Mouse (Mus musculus): ENCODE results near the gene Flt4.
A peak's percentile ranks its signal among the peaks of the same experiment; 100 is the strongest.

Flt4 gene

DNA sequence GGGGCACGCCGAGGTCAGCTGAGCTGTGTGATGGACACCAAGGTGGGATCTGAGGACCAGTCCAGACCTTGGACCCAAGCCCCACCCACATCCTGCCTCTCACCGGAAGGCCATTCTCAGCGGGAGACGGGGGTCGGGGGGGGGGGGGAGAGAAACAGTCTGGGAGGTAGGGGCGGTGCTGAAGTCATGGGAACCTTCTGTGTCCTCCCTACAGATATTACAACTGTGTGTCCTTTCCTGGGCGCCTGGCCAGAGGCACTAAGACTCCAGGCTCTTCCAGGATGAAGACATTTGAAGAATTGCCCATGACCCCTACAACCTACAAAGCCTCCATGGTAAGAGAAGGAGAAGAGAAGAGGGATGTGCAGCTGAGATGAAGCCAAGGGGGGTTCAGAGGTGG is 36.6 kb downstream of the Flt4 start:
- no peak for DNase-seq (ENCODE audit: low spot score)

DNA sequence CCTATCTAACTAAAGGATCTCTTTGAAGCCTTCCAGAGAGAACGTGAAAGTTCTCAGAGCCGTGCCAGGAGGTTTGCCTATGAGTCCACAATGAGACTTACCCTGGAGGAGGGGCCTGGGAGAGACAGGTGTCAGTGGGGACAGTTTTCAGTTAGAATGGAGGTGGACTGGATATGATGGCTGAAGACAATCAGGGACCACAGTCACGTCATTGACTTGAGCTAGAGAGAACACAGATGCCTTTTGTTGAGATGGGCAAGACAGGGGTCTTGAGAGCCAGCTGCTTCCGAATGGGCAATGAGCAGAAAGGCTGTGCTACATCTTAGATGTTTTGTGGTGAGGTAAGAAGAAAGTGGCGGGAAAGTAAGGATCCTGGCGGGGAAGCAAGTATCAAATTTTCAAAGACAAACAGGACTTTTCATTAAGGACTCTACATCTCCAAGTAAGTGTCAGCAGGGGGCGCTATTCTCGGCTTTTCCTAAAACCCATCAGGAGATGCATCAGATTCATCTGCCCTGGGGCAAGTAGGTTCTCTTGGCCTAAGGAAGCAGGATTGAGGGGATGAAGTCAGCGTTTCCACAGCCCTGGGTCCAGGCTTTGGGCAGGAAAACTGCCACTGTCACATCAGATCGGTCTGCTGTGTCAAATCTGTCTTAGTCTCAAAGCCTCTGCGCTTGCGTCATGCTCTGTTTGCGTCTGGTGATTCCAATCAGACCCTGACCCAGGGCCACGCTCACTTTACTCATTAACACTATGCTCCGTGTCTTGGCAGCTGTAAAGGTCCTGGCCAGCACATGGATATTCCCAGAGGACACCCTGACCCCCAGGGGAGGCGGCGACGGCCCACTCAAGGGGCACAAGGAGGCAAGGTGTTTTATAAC is 41.3 kb downstream of the Flt4 start:
- peak; percentile 92 for DNase-seq (ENCODE audit: low spot score)

DNA sequence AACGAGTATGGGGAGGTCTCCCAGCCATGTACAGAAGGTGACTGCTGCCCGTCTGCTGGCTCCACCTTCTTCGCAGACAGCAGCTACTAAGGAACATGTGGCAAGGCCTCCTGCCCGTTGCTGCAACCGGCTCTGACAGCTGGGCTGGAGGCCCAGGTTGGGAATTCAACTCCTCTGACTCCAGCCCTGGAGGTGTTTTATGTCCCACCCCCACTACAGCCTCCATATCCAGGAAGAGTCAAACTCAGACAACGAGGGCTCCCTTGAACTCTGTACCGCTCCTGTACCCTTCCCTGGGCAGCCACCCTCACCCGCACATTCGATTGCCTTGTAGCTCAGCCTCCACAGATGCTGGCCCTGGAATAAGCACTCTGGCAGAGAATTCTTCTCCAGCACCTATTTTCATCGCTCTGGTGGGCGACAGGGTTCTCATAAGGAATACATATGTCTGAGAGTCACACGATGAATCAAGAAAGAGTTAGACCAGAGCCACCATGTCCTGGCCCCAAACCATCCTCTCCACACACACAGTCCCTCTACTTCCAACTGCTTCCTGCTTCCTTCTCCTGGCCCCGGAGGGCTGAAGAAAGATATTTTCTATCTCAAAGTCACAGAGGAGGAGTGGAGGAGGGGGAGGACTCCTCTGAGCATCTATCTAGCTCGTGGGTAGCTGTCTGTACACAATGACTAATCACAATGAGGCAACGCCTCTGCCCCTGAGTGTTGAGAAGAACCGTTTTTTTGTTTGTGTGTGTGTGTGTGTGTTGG is 42.1 kb downstream of the Flt4 start:
- peak; percentile 68 for DNase-seq (ENCODE audit: low spot score)

DNA sequence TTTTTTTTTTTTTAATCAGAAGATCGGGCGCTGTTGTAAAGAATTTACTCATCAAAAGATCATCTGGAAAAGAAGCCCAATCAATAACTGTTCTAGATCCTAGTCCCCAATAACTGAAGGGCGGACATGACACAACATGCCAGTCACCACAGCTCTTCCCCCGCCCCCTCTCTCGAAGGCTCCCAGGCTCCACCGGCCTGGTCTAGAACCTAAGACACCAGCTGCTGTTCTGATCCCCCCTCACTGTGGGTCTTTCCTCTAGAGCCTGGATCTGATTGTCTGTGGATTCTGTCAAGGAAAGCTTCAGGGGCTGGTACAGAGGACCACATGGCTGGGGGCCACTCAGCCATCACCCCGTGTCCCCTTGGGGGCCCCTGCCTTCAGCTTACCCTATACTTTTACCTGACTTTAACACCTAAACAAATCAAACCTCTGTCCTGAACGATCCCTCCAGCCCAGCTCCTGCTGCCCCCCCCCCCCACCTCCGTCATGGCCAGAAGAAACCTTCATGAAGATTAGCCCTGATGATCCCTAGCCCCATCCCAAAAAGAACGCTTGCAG is 42.8 kb downstream of the Flt4 start:
- no peak for DNase-seq (ENCODE audit: low spot score)

DNA sequence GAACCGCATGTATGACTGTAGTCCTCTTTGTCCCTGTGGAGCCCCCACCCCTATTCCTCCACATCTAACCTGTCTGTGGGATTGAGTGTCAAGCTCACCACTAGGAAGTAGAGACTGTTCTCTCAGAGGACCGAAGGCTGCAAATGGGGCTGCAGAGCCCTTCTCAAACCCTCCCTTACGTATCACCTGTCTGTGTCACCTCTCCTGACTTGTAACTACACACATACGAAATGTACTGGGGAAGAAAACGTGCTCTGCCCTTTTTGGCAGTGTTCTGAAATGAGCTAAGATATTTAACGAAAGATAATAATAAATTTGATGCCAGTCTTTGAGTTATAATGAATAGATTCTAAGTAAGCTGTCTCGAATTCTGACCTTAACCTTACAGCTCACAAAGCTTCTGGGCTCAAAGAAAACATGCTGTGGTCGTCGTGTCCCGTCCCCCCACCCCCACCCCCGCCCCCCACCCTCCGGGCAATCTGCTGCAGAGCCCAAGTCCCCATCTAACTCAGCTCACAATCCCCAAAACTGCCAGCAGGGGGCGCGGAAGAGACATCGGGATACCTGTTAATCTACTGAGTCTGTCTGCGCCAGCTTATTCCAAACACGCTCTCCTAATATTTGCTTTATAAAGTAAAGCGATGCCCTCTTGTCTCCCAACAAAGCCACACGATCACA is 43.5 kb downstream of the Flt4 start:
- DNase-seq (ENCODE audit: low spot score) = peak; percentile 93

DNA sequence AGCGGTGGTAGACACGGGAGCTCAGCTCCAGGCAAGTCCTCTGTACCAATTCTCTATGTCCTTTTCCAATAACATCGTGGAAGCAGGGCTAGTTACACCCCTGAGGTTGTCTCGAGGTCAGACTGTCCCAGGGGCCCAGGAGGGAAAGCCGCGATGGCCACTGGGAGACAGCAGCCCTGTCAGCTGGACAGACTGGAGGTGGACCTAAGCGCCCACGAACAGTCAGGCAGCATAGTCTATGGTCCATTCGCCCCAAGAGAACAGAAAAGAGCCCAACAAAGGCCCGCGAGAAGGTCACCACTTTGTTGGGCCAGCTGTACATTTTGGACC is 44.0 kb downstream of the Flt4 start:
- no peak for DNase-seq (ENCODE audit: low spot score)

DNA sequence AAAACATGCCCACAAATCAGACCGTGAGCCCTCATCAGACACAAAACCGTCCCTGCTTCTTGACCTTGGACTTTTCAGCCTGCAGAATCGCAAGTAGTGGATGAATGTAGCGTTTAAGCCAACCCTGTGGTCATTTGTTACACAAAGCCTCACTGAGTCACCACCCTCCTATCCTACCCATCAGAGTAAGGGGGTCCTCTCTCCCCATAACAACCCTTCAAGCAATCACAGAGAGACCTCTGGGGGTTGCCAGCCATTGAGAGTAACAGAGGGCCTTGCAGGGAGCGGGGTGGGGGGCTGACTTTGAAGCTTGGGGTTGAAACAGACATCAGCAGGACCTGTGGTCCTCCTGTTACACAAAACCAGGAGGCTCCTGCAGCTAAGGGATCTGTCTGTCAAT is 45.6 kb downstream of the Flt4 start:
- no peak for DNase-seq (ENCODE audit: low spot score)

DNA sequence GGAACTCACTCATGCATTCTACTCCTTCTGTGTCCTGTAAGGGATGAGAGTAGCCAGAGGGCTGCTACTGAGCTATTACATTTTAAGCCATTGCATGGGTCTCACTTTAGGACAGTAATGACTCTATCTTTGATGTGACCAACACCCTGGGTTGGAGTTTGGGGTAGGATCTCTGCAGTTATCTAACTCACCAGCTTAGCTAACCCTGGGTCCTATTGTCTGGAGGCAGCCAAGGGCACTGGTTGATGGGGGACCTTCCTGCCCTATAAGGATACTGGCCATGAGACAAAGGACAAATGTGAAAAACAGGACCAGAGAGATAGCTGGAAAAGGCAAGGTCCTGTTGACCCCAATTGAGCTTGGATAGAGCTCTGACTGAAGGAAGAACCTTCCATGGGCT is 46.4 kb downstream of the Flt4 start:
- no peak for DNase-seq (ENCODE audit: low spot score)

DNA sequence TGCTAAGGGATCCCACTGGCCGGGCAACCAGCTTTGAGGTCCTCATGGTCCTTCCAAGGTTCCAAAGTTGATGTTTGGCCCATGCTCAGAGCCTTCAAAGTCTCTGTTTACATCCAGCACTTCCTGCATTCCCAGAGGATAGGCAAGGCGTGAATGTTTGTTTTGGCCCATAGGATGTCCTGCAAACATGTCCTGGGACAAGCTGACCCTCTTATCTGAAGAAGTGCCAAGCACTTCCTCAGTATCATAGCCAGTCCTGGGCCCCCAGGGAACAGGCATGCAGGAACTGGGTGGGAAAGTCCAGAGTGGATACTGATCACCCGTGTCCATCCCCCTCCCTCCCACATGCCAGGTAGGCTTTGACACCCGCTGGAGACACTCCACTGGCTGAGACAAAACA is 49.0 kb downstream of the Flt4 start:
- DNase-seq (ENCODE audit: low spot score) = no peak

DNA sequence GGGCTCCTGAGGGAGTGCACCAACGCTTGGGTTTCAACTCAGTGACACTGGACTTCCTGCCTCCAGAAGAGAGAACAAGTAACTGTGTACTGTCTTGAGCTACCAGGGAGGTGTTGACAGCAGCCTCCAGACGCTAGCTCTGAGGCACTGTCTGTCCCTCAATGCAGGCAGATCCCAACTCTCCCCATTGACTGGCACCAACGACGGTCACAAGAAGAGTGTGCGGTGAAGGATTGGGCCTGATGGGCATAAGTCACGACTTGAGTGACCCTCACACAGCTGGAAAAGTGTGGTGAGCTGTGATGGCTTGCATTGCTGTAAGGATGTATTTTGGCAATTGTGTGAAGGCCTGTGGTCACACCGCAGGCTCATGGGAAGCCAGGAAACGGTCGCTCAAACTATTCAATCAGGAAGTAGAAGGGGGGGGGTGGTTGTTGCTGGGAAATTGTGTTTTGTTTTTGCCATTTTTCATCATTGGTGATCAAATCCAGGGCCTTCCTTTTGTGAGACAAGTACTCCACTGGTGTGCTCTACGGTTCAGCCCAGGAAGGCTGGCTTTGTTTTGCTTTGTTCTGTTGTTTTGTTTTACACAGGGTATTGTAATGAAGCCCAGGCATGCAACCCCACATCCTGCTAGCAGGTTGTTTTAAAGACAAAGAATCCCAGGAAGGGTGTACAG is 49.9 kb downstream of the Flt4 start:
- peak; percentile 31 for DNase-seq (ENCODE audit: low spot score)

DNA sequence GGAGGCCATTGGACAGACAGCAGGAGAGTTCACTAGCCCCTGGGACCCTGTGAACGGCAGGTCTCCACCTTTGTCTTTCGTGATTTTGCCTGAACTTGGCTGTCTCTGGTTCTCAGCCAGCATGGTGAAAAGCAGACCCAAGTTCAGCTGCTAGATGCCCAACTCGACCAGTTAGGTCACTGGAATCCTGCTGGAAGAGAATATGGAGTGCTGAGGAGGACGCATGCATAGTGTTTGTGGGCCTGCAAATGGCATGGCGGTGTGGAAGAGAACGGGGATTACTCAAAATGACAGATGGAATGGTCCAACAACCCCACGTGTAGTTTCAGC is 50.4 kb downstream of the Flt4 start:
- no peak for DNase-seq (ENCODE audit: low spot score)

DNA sequence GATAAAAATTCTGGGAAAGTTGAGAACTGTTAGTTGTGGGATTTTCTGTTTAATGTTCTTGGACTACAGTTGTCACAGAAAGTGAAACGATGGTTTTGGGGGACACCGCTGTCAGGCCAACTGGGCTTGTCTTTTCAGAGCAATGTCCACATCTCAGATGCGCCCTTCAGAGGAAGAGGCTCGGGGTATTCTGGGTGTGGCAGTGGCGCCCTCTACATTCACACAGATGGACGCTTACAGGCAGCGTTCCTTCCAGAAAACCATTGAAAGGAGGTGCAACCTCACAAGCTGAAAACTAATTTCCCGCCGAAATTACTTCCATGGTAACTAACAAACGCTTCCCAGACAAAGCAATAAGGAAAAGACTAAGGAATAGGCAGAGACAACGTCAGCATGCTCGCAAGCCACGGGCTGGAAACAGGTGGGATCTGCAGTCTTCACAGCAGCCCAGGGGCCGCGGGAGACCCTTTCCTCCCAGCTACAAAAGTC is 53.3 kb downstream of the Flt4 start:
- DNase-seq (ENCODE audit: low spot score) = no peak

DNA sequence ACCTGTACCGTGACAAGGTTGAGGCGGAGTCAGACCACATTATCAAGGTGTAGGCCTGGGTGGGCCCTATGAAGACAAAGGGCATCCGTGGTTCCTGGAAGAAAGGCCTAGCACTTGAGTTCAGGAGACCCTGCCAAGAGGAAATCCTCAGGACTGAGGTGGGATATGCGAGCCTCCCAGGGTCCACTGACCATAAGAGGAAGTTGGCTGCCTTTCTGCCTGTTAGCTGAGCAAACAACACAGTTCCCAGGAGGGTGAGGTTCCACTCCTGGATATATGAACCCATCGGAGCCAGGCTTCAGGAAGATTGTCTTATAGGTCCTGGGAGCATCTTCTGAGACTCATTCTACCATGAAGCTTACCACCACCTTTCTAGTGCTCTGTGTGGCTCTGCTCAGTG is 54.2 kb downstream of the Flt4 start, which contains the start of gene Scgb3a1:
Gene Scgb3a1, plus strand, starts transcription at position 301 of the 400 bp plus-strand sequence.
- DNase-seq (ENCODE audit: low spot score) = no peak

DNA sequence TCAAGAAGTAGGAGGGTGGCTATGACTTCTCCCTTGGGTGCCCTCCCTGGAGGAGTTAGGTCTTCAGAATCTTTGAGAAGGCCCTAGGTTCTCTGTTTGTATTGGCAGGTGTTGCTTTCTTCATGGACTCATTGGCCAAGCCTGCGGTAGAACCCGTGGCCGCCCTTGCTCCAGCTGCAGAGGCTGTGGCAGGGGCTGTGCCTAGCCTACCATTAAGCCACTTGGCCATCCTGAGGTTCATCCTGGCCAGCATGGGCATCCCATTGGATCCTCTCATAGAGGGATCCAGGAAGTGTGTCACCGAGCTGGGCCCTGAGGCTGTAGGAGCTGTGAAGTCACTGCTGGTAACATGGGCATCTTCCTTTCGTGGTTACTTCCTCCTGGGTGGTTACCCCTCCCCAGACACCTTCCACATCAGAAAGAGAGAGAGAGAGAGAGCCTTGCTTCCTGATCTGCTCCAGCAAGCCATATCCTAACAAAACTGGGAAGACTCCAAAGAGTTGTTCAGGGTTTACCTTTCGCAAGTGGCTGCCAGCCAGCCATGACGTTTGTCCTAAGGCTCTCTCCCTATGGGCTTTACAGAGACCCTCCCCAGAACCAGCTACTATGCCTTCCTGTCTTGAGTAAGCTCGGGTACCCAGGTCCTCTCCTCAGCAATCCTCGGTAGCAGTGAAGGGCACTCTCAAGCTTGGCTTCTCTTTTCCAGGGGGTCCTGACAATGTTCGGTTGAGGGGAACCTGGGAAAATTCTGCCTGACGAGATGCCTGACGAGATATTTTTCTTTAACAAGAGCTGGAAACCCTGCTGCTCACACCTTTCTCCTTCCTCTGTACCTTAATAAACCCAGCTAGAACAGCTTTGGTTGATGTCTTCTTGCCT is 55.4 kb downstream of the Flt4 start:
- DNase-seq (ENCODE audit: low spot score) = no peak

DNA sequence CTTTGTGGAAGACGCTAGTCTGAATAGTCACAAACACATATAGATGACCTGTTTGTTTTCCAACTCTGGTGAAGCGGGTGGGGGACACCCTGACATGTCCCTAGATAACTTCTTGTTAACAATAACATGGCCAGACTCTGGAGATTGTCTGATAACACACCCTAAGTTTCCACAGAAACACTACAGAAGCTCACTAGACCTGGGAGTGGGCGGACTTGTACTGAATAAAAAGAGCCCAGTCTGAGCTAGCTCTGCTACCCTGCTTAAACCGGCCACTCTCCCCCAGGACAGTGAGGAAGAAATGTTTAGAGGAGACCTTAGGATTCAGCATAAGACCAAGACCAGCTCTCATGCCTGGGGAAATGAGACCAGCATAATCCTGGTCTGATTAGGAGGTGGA is 56.4 kb downstream of the Flt4 start:
- DNase-seq (ENCODE audit: low spot score) = no peak

DNA sequence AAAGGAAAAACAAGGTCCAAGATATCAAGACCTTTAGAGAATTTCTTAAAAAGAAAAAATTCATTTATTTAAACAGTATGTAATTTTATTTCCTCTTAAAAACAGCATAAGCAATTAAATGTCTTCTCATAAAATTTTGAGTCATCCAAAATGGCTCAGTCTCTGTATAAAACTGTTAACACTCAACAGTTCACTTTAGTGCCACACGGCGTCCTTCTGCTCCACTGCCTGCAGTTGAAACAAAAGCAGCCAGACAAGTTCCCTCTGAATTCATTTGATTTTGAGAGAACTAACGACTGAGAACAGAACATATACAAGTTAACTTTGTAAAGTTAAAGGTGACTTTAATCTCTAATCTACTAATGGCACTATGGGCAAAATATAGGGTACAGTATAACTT is 64.4 kb downstream of the Flt4 start:
- no peak for DNase-seq (ENCODE audit: low spot score)

DNA sequence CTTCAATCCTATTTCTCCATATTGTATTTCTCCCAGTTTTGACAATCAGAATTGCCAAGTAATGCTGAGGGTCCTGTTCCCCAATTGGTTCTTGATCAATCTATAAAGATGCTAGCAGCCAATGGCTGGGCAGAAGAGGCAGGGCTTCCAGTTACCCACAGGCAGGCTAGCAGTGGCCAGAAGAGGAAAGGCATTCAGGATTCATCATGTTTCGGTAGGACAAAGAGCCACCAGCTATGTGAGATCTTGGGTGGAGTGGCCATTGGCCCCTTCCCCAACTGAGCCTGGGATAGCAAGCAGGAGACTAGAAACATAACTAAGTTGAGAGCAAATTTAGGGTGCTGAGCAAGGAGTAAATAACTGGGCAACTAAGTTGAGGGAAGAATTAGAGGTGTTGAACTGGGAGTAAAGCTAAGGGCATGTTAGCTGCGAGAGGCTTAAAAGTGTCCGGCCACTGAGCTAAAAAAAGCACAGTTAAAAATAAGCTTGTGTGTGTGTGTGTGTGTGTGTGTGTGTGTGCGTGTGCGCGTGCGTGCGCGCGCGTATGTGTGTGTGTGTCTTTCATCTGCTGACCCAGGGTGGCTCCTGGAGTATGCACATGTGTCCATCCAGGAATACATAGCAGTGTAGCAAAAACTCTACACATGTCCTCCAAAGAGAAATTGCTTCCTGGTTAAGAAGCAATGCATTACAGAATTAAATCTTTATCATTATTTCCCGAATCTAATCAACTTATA is 75.3 kb downstream of the Flt4 start:
- DNase-seq (ENCODE audit: low spot score) = no peak

DNA sequence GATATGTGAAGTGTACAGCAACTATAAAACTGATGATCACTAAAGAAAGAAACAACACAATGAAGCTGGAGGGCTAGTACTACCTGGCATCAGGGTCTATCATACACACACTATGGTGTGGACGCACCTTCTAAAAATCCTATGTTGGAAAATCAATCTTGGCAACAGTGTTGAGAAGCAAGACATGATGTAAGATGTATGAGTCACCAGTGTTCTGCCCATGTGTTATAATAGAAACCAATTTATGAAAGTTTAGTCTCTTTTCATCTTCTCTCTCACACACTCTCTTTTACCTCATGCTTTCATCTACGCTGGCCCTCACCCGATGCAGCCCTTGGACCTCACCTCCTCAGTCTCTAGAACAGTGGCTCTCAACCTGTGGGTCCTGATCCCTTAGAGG is 86.0 kb downstream of the Flt4 start:
- DNase-seq (ENCODE audit: low spot score) = no peak

DNA sequence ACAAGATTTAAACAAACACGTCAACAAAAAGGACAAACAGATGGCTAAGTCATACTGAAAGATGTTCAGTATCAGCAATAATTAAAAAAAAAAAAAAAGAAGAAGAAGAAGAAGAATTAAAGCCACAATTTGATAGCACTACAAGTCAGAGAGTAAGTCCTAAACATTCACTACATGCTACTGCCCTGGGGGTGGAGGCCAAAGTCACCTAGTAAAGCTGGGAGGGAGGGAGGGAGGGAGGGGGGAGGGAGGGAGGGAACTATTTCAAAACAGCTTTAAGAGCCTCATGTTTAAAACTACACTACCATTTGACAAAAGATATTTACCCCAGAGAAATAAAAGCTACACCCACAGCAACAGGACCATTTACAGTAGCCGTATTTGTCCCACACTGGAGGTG is 86.6 kb downstream of the Flt4 start:
- no peak for DNase-seq (ENCODE audit: low spot score)

DNA sequence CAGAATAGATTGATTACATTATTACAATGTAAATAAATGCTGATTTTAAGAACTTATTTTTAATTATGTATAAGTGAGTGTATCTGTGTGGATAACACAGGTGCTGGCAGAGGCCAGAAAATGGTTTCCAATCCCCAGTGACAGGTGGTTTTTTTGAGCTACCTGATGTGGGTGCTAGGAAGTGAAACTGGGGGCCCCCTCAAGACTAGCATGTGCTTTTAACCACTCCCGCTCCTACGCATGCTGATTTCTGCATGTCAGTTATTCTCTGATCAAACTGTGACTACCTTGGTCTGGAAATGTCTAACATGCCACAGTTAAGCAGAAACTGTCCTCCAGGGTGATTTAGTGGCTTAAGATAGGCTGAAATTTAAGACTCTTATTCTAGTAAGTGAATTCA is 87.4 kb downstream of the Flt4 start:
- DNase-seq (ENCODE audit: low spot score) = no peak

All from MN1 (cell line).